Mouse (Mus musculus): Measurements from ENCODE around the gene Kcnb1.

DNA sequence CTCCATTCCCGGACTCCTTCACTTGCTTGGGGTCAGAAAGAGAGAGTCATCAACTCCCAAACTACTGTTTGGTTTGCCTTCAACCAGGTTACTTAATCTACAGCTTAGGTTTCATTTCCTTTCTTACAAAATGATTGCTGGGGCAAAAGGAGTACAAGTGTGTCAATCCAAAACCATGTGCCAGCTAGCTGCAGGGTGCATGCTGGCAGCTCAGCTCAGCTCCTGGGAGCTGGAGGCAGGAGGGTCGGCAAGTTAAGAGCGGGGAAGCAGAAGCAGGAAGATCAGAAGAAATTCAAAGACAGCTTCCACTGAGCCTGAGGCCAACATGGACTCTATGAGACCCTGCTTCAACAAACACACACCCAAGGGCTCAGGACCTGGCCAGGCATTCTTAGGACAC, 129.6 kb downstream of the Kcnb1 start:
- no peak for TF ChIP-seq CTCF (IDR thresholded peaks at IDR 0.05; ENCODE audit: low read depth)
- TF ChIP-seq EP300 (IDR thresholded peaks at IDR 0.05; ENCODE audit: low read depth) = no peak
